Comparison of ENCODE assay signal across 21 mouse cellular contexts in the genomic region with DNA sequence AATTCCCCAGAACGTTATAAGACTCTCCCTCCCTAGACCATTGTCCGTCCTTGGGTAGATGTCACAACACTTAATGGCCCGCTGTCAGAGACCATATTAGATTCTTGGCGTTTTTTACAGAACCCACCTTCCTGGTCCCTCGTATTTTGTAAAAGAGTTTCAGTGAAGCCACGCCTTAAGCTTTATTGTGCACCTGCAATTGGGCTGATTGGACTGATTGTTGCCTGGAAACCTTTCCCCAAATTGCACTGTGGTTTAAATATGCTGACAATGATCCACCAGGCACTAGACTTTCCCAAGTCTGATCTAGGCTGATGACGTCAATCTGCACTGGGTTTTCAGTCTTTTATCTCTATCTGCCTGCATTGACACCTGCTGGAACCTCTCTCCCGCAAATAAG.
DNase-seq lines count a peak whose midpoint lies in the region; ATAC-seq and TF ChIP-seq lines count a peak whose summit lies in the region.
"Had no signal": no experiment of that assay in that cellular context is flagged by ENCODE, and none has a peak within 500 bp of the region (broad histone marks: within the 10 kb centered on the region; RNA-seq: fewer than 3 reads in every experiment).

No protein-coding gene starts in this region.

- no peak for TF ChIP-seq CTCF in G1E (IDR thresholded peaks at IDR 0.05; ENCODE audit: low read depth, low read length)
- no peak for TF ChIP-seq CTCF in layer of hippocampus, adult 2 months (conservative IDR thresholded peaks at IDR 0.05)

- 74% methylated on average over 8 of the region's 8 CpGs for WGBS in heart, embryonic 16.5 days
- 57% methylated on average over 8 of the region's 8 CpGs for WGBS in intestine, embryonic 15.5 days

- no peaks in the 10 kb centered on the region for H3K36me3 ChIP-seq in heart, embryonic 16.5 days (ENCODE audit: control insufficient read depth, insufficient read depth)
- no peaks in the 10 kb centered on the region for H3K36me3 ChIP-seq in G1E (replicated peaks)
- no peaks in the 10 kb centered on the region for H3K36me3 ChIP-seq in intestine, embryonic 15.5 days
- H3K36me3 ChIP-seq: embryonic facial prominence, embryonic 15.5 days; forebrain, embryonic 10.5 days had no signal

- no peak overlapping the region for H3K4me2 ChIP-seq in heart, embryonic 16.5 days (ENCODE audit: low read depth, low read length)
- no peak overlapping the region for H3K4me2 ChIP-seq in intestine, embryonic 15.5 days (replicated peaks)
- H3K4me2 ChIP-seq: embryonic facial prominence, embryonic 15.5 days; hindbrain, embryonic 14.5 days had no signal

- peak; percentile 41; the same call in 1 of the 2 replicates for ATAC-seq in heart, embryonic 16.5 days (replicated peaks; ENCODE audit: extremely low read depth, insufficient read depth, low FRiP score)
- peak; percentile 83 for ATAC-seq in G1E (ENCODE audit: extremely low read depth, insufficient number of reproducible peaks, low FRiP score, poor library complexity, severe bottlenecking)
- ATAC-seq in intestine, embryonic 15.5 days: peak; percentile 59
- ATAC-seq: forebrain, embryonic 14.5 days had no signal

- H3K27ac ChIP-seq in heart, embryonic 16.5 days (ENCODE audit: low read length): no peak overlapping the region
- H3K27ac ChIP-seq in intestine, embryonic 15.5 days: no peak overlapping the region
- no peak overlapping the region for H3K27ac ChIP-seq in layer of hippocampus, adult 2 months
- H3K27ac ChIP-seq: embryonic facial prominence, embryonic 15.5 days; forebrain, embryonic 10.5 days; hindbrain, embryonic 14.5 days had no signal

- H3K9me3 ChIP-seq in heart, embryonic 16.5 days (replicated peaks; ENCODE audit: control insufficient read depth, low read length): no peaks in the 10 kb centered on the region
- no peaks in the 10 kb centered on the region for H3K9me3 ChIP-seq in G1E (replicated peaks)
- H3K9me3 ChIP-seq in intestine, embryonic 15.5 days: no peaks in the 10 kb centered on the region
- H3K9me3 ChIP-seq: embryonic facial prominence, embryonic 15.5 days; forebrain, embryonic 10.5 days had no signal

- no peak overlapping the region for H3K9ac ChIP-seq in heart, embryonic 16.5 days (ENCODE audit: low read length)
- H3K9ac ChIP-seq in intestine, embryonic 15.5 days: no peak overlapping the region
- H3K9ac ChIP-seq: embryonic facial prominence, embryonic 15.5 days; hindbrain, embryonic 14.5 days had no signal

- no peak overlapping the region for H3K4me3 ChIP-seq in heart, embryonic 16.5 days (ENCODE audit: low read length)
- H3K4me3 ChIP-seq in G1E (ENCODE audit: low read depth, low read length): no peak overlapping the region
- H3K4me3 ChIP-seq in intestine, embryonic 15.5 days (replicated peaks): no peak overlapping the region
- no peak overlapping the region for H3K4me3 ChIP-seq in layer of hippocampus, adult 2 months
- H3K4me3 ChIP-seq: embryonic facial prominence, embryonic 15.5 days; erythroblast, embryonic 14.5 days; forebrain, embryonic 10.5 days had no signal

- H3K27me3 ChIP-seq in heart, embryonic 16.5 days (ENCODE audit: control insufficient read depth, insufficient read depth, low read length): no peaks in the 10 kb centered on the region
- peaks cover 24% of the 10 kb centered on the region for H3K27me3 ChIP-seq in G1E (ENCODE audit: insufficient read depth, low read length)
- no peaks in the 10 kb centered on the region for H3K27me3 ChIP-seq in intestine, embryonic 15.5 days (replicated peaks)
- H3K27me3 ChIP-seq: embryonic facial prominence, embryonic 15.5 days had no signal

- no peak for DNase-seq in heart, adult 8-10 months (ENCODE audit: low spot score)
- DNase-seq in CD4-positive helper T cell, adult 2 months (ENCODE audit: low read depth, low spot score): peak; percentile 24
- DNase-seq in G1E (ENCODE audit: low spot score): no peak
- DNase-seq in layer of hippocampus, adult 2 months (ENCODE audit: low spot score in 2 of 2): no peak
- no peak for DNase-seq in lung, postnatal 14 days
- DNase-seq in heart, adult 18-20 months: no peak
- DNase-seq: adrenal gland, postnatal 10 days; cerebellum, adult 11 months; cerebellum, adult 8-10 months; cerebellum, postnatal 14 days; embryo, embryonic 11 days; gastrocnemius, postnatal 10 days; heart, postnatal 14 days; kidney, adult 2 months had no signal

- H3K4me1 ChIP-seq in heart, embryonic 16.5 days (ENCODE audit: control insufficient read depth, insufficient read depth, low read length): peaks cover 9% of the 10 kb centered on the region
- H3K4me1 ChIP-seq in G1E (ENCODE audit: insufficient read depth, low read depth, low read length): peaks cover 21% of the 10 kb centered on the region
- no peaks in the 10 kb centered on the region for H3K4me1 ChIP-seq in intestine, embryonic 15.5 days (replicated peaks)
- H3K4me1 ChIP-seq: embryonic facial prominence, embryonic 15.5 days had no signal
